Mouse (Mus musculus): ENCODE data around the gene Slc2a13. TPM values are rescaled to one million over a fixed set of nuclear protein-coding genes. Genes with fewer than 3 reads are reported as not detected.

Gene Slc2a13
- polyA plus RNA-seq (2015; fragmentation: Illumina TruSeq; extraction: RNeasy Lipid Tissue Mini Kit (QIAGEN cat#74804); ENCODE audit: low read depth, low replicate concordance) = 54.6 TPM

DNA sequence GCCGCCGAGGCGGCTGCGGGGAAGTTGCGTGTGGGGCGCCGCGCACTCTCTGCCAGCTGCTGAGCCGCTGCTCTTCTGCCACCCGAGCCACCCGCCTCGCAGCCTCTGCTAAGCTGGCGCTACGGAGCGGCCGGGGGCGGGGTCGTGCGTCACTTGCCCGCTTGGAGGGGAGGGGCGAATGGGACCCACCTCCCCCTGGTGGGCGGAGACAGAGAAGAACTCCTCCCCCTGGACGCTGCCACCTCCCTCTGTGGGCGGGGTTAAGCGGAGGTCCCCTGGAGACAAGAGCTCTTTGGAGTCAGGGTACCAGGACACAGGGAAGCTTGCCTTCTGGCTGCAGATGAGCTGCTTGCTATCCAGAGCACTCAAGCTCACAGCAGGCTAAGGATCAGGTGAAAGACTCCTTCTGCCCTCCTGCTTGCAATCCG is at the start of gene Slc2a13:
Gene Slc2a13 (minus strand): TSS at position 151 of the 428 bp plus-strand sequence.

Other genes starting within 250 kb of the Slc2a13 start
- 34.1 TPM for gene Lrrk2, start 99.9 kb upstream of the Slc2a13 start, polyA plus RNA-seq (2015; fragmentation: Illumina TruSeq; extraction: RNeasy Lipid Tissue Mini Kit (QIAGEN cat#74804); ENCODE audit: low read depth, low replicate concordance)

Data from brain, adult 10 weeks (tissue).